Mouse (Mus musculus): Measurements from ENCODE around the gene Gap43. TPM values are rescaled to one million over a fixed set of nuclear protein-coding genes. Genes with fewer than 3 reads are reported as not detected.
A peak's percentile ranks its signal among the peaks of the same experiment; 100 is the strongest.
"Not testable (repeated sequence)": the region's sequence is repeated elsewhere in the genome, so short reads cannot be mapped to it uniquely, and the experiment has no call there.

Gene Gap43
- polyA plus RNA-seq (2016; fragmentation: Nextera tagmentation; extraction: Ambion mirVana) = 24.3 and 24.8 TPM in 2 replicates

DNA sequence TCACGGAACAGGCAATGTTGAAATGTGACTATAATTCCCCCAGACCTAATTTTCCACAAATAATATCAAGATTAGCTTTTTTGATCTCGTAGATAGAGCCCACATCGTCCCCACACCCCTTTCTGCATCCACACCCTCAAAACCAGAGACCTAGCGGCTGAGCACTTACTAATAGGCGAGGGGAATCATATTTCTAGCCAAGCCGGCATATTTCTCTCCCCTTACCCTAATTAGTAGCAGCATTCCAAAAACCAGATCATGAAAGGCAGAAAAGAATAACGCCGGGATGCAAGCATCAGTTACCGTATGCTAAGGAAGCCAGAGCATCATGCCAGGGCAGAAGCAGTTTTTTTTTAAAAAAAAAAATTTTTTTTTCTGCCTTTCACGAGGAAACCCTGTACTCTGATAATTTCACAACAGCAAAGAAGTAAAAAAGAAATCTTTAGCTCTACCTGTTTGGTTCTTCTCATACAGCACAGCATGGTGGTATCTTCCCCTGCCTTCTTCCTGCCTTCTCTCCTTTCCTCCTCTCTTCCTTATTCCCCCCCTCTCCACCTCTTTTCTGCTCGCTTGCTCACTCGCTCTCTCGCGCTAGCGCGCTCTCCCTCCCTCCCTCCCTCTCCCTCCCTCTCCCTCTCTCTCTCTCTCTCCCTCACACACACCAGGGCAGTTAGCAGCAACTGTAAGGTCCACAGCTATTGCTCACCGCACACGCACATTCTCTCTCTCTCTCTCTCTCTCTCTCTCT is at the start of gene Gap43:
Gene Gap43 (minus strand): TSS at position 631 of the 748 bp plus-strand sequence.
- H3K9me3 ChIP-seq (replicated peaks) = no peaks in the 10 kb centered on the region
- ATAC-seq (ENCODE audit: insufficient number of reproducible peaks, low FRiP score) = peak; percentile 58; the same call in 1 of the 2 replicates
- peak within 1 kb of the TSS; percentile 52 for H3K4me3 ChIP-seq
- H3K4me1 ChIP-seq (replicated peaks) = peaks cover 9% of the 10 kb centered on the region; the same call in 1 of the 2 replicates
- no peaks in the 10 kb centered on the region for H3K27me3 ChIP-seq (replicated peaks)
- 1% methylated on average over 18 of the region's 18 CpGs for WGBS
- H3K27ac ChIP-seq (ENCODE audit: poor library complexity, severe bottlenecking) = no peak within 1 kb of the TSS
- no peaks in the 10 kb centered on the region for H3K36me3 ChIP-seq
- H3K9ac ChIP-seq = peak within 1 kb of the TSS; percentile 47
- H3K4me2 ChIP-seq = peak within 1 kb of the TSS; percentile 90

DNA sequence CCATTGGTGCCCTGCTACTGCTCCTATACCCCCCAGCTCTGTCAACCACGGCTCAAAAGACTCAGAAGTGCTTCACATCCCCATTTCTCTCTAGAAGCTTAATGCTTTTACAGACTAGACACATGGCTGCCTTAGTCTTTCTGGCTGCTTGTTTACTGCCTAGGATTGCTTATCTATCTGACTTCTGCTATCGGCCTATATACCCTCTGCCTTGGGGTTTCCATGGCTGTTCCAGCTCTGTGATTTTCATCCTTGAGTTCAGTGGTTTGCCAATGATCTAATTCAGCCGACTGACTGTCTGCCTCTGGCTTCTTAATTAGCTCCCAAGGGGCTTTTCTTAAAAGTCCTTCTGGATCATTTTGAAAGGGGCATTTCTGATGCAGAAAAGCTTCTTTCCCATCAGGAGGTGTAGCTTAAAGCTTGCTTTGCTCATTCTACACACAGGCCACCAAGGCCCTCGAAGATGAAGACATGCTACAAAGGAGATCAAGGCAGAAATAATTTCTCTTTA is 40.9 kb upstream of the Gap43 start:
- WGBS = 58% methylated on average over 4 of the region's 4 CpGs
- Histone ChIP-seq H3K4me2 (no peak overlapping the region), H3K27me3 (replicated peaks) (no peaks in the 10 kb centered on the region), H3K9ac (no peak overlapping the region), H3K4me3 (no peak overlapping the region), H3K27ac (ENCODE audit: poor library complexity, severe bottlenecking) (no peak overlapping the region), H3K9me3 (replicated peaks) (no peaks in the 10 kb centered on the region), H3K36me3 (no peaks in the 10 kb centered on the region), H3K4me1 (replicated peaks) (no peaks in the 10 kb centered on the region)
- ATAC-seq (ENCODE audit: insufficient number of reproducible peaks, low FRiP score) = no peak

DNA sequence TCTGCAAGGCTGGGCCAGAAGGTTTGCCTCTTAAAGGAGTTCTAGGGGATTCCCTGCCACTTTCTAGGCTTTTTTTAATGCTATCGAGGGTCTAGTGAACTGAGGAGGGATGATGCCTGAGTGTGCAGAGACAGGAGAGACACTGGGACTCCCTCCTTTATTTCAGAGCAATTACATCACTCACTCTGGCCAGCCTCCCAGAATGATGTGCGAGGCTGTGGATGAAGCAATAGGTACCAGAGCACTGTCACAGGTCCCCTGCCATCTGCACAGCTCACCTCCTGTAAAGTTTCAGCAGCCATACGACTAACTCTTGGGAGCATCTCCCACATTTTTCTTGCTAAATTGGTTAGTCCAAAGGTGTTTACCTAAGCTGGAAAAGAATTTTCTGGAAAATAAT is 40.2 kb upstream of the Gap43 start:
- no peak overlapping the region for H3K4me3 ChIP-seq
- H3K9ac ChIP-seq = no peak overlapping the region
- H3K4me1 ChIP-seq (replicated peaks) = no peaks in the 10 kb centered on the region
- H3K27ac ChIP-seq (ENCODE audit: poor library complexity, severe bottlenecking) = no peak overlapping the region
- H3K27me3 ChIP-seq (replicated peaks) = no peaks in the 10 kb centered on the region
- ATAC-seq (ENCODE audit: insufficient number of reproducible peaks, low FRiP score) = no peak
- 59% methylated on average over 3 of the region's 3 CpGs for WGBS
- no peak overlapping the region for H3K4me2 ChIP-seq
- no peaks in the 10 kb centered on the region for H3K36me3 ChIP-seq
- no peaks in the 10 kb centered on the region for H3K9me3 ChIP-seq (replicated peaks)

DNA sequence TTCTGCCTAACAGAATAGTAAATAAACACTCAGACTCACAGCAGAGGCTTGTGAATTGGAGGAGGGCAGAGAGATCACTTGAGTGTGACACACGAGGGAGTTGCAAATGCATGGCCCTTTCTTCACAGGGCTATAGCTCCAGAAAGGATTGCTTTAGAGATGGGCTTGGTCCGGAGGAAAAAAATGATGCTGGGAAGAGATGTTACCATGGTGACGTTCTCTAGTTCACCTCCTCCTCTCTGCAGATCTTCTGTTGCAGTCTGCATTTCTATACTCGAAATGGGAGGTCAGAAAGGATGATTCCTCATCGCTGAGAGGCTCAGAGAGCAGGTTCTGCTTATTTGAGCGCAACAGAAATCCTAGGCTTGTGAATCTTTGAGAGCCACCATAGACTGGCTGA is 29.7 kb upstream of the Gap43 start:
- Histone ChIP-seq H3K4me1 (replicated peaks) (no peaks in the 10 kb centered on the region), H3K9ac (no peak overlapping the region), H3K4me2 (no peak overlapping the region), H3K27ac (ENCODE audit: poor library complexity, severe bottlenecking) (no peak overlapping the region), H3K9me3 (replicated peaks) (no peaks in the 10 kb centered on the region), H3K36me3 (no peaks in the 10 kb centered on the region), H3K27me3 (replicated peaks) (no peaks in the 10 kb centered on the region), H3K4me3 (no peak overlapping the region)
- ATAC-seq (ENCODE audit: insufficient number of reproducible peaks, low FRiP score) = no peak
- WGBS = 73% methylated on average over 6 of the region's 6 CpGs

DNA sequence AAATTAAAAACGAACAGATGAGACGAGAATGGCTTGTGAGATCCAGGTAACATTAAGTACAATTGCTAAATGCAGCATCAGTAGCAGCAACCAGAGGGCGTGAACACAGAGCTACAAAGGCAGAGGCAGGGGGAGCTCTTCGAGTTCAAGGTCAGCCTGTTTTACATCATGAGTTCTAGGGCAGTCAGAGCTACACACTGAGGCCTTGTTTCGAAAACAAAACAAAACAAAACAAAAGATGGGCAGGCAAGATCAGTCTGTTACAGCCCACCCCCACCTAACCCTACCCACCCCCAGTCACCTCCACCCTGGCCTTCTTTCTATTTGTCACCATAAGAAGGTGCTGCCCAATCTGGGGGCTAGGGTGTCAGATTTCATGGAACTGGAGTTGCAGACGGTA is 28.9 kb upstream of the Gap43 start:
- no peaks in the 10 kb centered on the region for H3K36me3 ChIP-seq
- no peak overlapping the region for H3K4me3 ChIP-seq
- no peaks in the 10 kb centered on the region for H3K4me1 ChIP-seq (replicated peaks)
- no peaks in the 10 kb centered on the region for H3K9me3 ChIP-seq (replicated peaks)
- H3K27ac ChIP-seq (ENCODE audit: poor library complexity, severe bottlenecking) = no peak overlapping the region
- ATAC-seq (ENCODE audit: insufficient number of reproducible peaks, low FRiP score) = no peak
- H3K4me2 ChIP-seq = no peak overlapping the region
- no peak overlapping the region for H3K9ac ChIP-seq
- H3K27me3 ChIP-seq (replicated peaks) = no peaks in the 10 kb centered on the region
- 73% methylated on average over 6 of the region's 6 CpGs for WGBS

DNA sequence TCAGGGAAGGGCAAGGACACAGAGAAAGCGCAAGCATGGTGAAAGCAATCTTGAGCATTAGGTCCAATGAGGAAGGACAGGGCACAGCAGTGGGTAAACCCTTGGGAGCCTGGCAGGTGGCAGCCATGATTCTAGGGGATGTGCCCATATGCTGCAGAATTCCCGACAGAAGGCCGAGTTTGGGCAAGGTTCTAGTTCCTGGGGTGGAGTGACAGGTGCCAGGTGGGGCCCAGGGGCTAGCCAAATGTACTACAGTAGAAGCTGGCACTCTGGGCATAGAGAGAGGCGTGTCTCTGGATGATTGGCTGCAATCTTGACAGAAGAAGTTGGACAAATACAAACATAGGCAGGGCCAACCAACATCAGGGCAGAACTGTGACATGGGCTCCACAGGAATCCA is 19.6 kb upstream of the Gap43 start:
- no peaks in the 10 kb centered on the region for H3K27me3 ChIP-seq (replicated peaks)
- H3K4me3 ChIP-seq = no peak overlapping the region
- no peaks in the 10 kb centered on the region for H3K9me3 ChIP-seq (replicated peaks)
- no peaks in the 10 kb centered on the region for H3K4me1 ChIP-seq (replicated peaks)
- WGBS = 79% methylated on average over 4 of the region's 4 CpGs
- H3K27ac ChIP-seq (ENCODE audit: poor library complexity, severe bottlenecking) = no peak overlapping the region
- ATAC-seq (ENCODE audit: insufficient number of reproducible peaks, low FRiP score) = no peak
- no peaks in the 10 kb centered on the region for H3K36me3 ChIP-seq
- H3K4me2 ChIP-seq = no peak overlapping the region
- H3K9ac ChIP-seq = no peak overlapping the region

DNA sequence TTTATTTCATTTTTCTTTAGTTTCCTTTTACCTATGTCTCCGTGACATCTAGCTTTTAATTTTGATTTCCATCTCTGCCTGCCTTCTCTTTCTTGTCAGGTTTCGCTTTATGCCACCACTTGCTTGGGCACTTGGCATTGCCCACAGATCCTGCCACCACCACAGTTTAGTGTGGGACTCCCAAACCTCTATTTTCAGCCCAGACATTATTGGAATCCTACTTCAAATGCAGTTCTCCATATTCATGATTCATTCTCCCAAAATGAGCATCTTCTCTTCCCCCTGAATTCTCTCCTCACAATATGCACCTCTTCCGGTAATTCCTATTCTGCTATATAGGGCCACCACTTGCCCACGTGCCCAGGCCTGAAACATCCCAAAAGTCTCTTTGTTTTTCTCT is 17.6 kb upstream of the Gap43 start:
- no peak overlapping the region for H3K9ac ChIP-seq
- no peak for ATAC-seq (ENCODE audit: insufficient number of reproducible peaks, low FRiP score)
- 84% methylated on average over 4 of the region's 4 CpGs for WGBS

DNA sequence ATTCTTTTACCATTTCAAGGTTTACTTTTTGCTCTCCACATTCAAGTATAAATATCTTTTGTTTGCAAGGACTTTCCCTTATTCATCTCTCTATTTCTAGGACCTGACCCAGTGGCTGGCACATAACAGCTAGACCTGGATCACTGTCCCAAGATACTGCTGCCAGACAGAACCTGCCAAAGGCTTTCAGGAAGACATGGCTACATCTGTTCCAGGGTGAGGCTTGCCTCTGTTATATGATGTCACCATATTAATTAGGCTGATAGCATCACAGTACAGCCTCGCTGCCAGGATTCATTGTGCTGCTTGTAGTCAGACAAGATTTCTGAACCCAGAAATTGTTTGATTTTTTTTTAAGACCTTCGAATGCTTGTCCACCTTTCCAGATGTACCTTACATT is 9.6 kb upstream of the Gap43 start:
- H3K36me3 ChIP-seq = no peaks in the 10 kb centered on the region
- no peak for ATAC-seq (ENCODE audit: insufficient number of reproducible peaks, low FRiP score)
- no peak overlapping the region for H3K9ac ChIP-seq
- no peak overlapping the region for H3K4me3 ChIP-seq
- H3K4me2 ChIP-seq = no peak overlapping the region
- H3K9me3 ChIP-seq (replicated peaks) = 0 out of 2 replicates have a peak, but pooled peaks cover 5% of the 10 kb centered on the region
- no peaks in the 10 kb centered on the region for H3K27me3 ChIP-seq (replicated peaks)
- WGBS = 80% methylated on average over 2 of the region's 2 CpGs
- H3K27ac ChIP-seq (ENCODE audit: poor library complexity, severe bottlenecking) = no peak overlapping the region
- no peaks in the 10 kb centered on the region for H3K4me1 ChIP-seq (replicated peaks)

More for the DNA sequence above, 17.6 kb upstream of the Gap43 start:
- Histone ChIP-seq H3K9me3 (replicated peaks) (no peaks in the 10 kb centered on the region), H3K4me3 (no peak overlapping the region), H3K4me2 (no peak overlapping the region), H3K36me3 (no peaks in the 10 kb centered on the region), H3K4me1 (replicated peaks) (no peaks in the 10 kb centered on the region), H3K27ac (ENCODE audit: poor library complexity, severe bottlenecking) (no peak overlapping the region), H3K27me3 (replicated peaks) (no peaks in the 10 kb centered on the region)

DNA sequence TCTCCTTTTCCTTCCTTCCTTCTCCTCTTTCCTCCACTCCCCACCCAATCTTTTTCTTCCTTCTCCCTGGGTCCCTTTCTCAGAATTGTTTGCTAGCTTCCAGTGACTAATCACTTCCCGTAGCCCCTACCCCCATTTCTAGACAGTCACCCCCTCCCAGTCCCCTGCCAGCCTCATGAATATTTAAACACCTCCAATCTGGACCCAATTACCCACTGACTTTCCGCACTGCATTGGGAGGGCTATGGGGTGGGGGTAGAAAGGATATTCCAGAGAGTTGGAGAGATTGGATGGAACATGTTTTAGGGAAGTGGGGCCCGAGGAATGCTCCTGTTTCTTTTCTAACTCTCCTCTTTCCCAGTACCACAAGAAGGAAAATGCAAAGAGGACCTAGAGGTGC is 414 bp upstream of the Gap43 start:
- H3K27me3 ChIP-seq (replicated peaks); H3K4me3 ChIP-seq; H3K9me3 ChIP-seq (replicated peaks); H3K36me3 ChIP-seq; H3K27ac ChIP-seq (ENCODE audit: poor library complexity, severe bottlenecking); H3K4me1 ChIP-seq (replicated peaks); ATAC-seq (ENCODE audit: insufficient number of reproducible peaks, low FRiP score); H3K9ac ChIP-seq: not testable (repeated sequence)
- peak overlapping the region; percentile 90 for H3K4me2 ChIP-seq
- WGBS = 29% methylated on average over 2 of the region's 3 CpGs

DNA sequence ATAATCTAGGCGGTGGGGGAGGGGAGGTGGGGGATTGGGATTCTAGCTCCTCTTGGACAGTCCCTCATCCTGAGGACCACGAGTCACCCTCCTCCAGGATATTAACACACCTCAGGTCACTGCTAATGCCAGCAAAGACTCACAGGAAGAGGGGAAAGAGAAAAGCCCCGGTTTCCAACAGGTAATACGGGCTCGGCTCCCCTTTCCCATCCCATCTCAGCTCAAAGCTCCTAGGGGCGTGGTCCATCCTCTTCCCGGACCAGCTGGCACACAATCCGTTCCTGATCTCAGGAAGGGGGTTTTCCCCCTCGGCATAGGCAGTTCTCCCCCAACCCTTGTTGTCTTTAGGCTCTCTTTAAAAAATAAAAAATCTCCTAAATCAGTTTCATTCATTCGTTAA is 939 bp downstream of the Gap43 start:
- no peak overlapping the region for H3K27ac ChIP-seq (ENCODE audit: poor library complexity, severe bottlenecking)
- ATAC-seq (ENCODE audit: insufficient number of reproducible peaks, low FRiP score) = no peak
- H3K4me3 ChIP-seq = peak overlapping the region; percentile 52
- H3K36me3 ChIP-seq = no peaks in the 10 kb centered on the region
- under 1% methylated on average over 10 of the region's 10 CpGs for WGBS
- H3K4me1 ChIP-seq (replicated peaks) = peaks cover 9% of the 10 kb centered on the region; the same call in 1 of the 2 replicates
- no peaks in the 10 kb centered on the region for H3K9me3 ChIP-seq (replicated peaks)
- peak overlapping the region; percentile 47; the same call in 1 of the 2 replicates for H3K9ac ChIP-seq
- no peaks in the 10 kb centered on the region for H3K27me3 ChIP-seq (replicated peaks)
- H3K4me2 ChIP-seq = peak overlapping the region; percentile 90

DNA sequence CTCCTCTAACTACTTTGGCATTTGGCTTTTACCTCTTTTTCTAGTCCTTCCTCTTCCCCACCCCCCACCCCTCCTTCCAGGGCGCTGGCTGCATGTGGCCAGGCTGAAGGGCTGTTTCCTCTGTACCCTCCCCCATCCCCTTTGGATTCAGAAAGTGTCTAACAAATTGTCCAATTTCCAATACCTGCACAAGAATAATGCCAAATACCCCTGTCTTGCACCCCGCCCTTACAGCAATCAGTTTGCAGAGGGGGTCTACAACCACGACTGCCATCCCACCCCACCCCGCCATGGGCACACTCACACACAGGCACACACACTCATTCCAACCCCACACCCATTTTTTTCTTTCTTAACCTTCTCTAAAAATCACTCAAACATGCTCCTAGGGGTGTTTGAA is 1.5 kb downstream of the Gap43 start:
- Histone ChIP-seq H3K9ac (no peak overlapping the region), H3K4me1 (replicated peaks) (peaks cover 9% of the 10 kb centered on the region; the same call in 1 of the 2 replicates), H3K4me2 (peak overlapping the region; percentile 90), H3K27ac (ENCODE audit: poor library complexity, severe bottlenecking) (no peak overlapping the region), H3K4me3 (peak overlapping the region; percentile 52), H3K36me3 (no peaks in the 10 kb centered on the region), H3K9me3 (replicated peaks) (no peaks in the 10 kb centered on the region), H3K27me3 (replicated peaks) (no peaks in the 10 kb centered on the region)
- ATAC-seq (ENCODE audit: insufficient number of reproducible peaks, low FRiP score) = no peak
- 10% methylated on average over 4 of the region's 4 CpGs for WGBS

All from heart, embryonic 12.5 days (tissue).